Mouse (Mus musculus): ENCODE results near the gene Flt3l. TPM values are rescaled to one million over a fixed set of nuclear protein-coding genes. Genes with fewer than 3 reads are reported as not detected.

Flt3l gene
- polyA plus RNA-seq, 1 experiment from 2014 or later, result 1.4 TPM

MicroRNAs encoded within 50 kb of the gene (microRNA counts, 519-probe panel; counts per million panel counts)
- microRNA mmu-miR-150, result 684 counts per million, percentile 72 among the panel's probes with 10 or more counts

Small RNAs within 50 kb of the gene (microRNA-seq; reads per million reads assigned to microRNA genes)
- 4.1 reads per million, percentile 6 among the genes with 10 or more reads in this experiment for gene Mir150
- 22.3 reads per million, percentile 31 among the genes with 10 or more reads in this experiment for gene Mir5121
- not detected for gene Mir7055

Other genes with a start within 250 kb of the Flt3l start
- 140 and 145 TPM in 2 replicates for gene Med25, start 243.7 kb downstream of the Flt3l start, polyA plus RNA-seq (2016; fragmentation: Nextera tagmentation; extraction: Ambion mirVana)
- gene Fuz, start 240.4 kb downstream of the Flt3l start, polyA plus RNA-seq (2016; fragmentation: Nextera tagmentation; extraction: Ambion mirVana), result 14.8 and 20.0 TPM in 2 replicates
- gene Ap2a1, start 206.9 kb downstream of the Flt3l start, polyA plus RNA-seq (2016; fragmentation: Nextera tagmentation; extraction: Ambion mirVana), result 78.7 and 85.3 TPM in 2 replicates
- gene Tsks, start 193.2 kb downstream of the Flt3l start, polyA plus RNA-seq (2016; fragmentation: Nextera tagmentation; extraction: Ambion mirVana), result 0.14 and 0.18 TPM in 2 replicates
- 11.4 and 18.8 TPM in 2 replicates for gene Cpt1c, start 161.6 kb downstream of the Flt3l start, polyA plus RNA-seq (2016; fragmentation: Nextera tagmentation; extraction: Ambion mirVana)
- gene Prmt1, start 149.9 kb downstream of the Flt3l start, polyA plus RNA-seq (2016; fragmentation: Nextera tagmentation; extraction: Ambion mirVana), result 979 and 1,027 TPM in 2 replicates
- gene Irf3, start 138.8 kb downstream of the Flt3l start, polyA plus RNA-seq (2016; fragmentation: Nextera tagmentation; extraction: Ambion mirVana), result 74.7 and 75.0 TPM in 2 replicates
- gene Bcl2l12, start 137.7 kb downstream of the Flt3l start, polyA plus RNA-seq (2016; fragmentation: Nextera tagmentation; extraction: Ambion mirVana), result 89.7 and 92.2 TPM in 2 replicates
- 47.8 and 50.6 TPM in 2 replicates for gene Scaf1, start 120.1 kb downstream of the Flt3l start, polyA plus RNA-seq (2016; fragmentation: Nextera tagmentation; extraction: Ambion mirVana)
- 15.6 and 18.3 TPM in 2 replicates for gene Rras, start 118.5 kb downstream of the Flt3l start, polyA plus RNA-seq (2016; fragmentation: Nextera tagmentation; extraction: Ambion mirVana)
- 16.3 and 18.1 TPM in 2 replicates for gene Prr12, start 83.6 kb downstream of the Flt3l start, polyA plus RNA-seq (2016; fragmentation: Nextera tagmentation; extraction: Ambion mirVana)
- 80.4 and 81.2 TPM in 2 replicates for gene Nosip, start 74.0 kb downstream of the Flt3l start, polyA plus RNA-seq (2016; fragmentation: Nextera tagmentation; extraction: Ambion mirVana)
- 16.8 and 24.8 TPM in 2 replicates for gene Prrg2, start 73.8 kb downstream of the Flt3l start, polyA plus RNA-seq (2016; fragmentation: Nextera tagmentation; extraction: Ambion mirVana)
- gene Rcn3, start 44.2 kb downstream of the Flt3l start, polyA plus RNA-seq (2016; fragmentation: Nextera tagmentation; extraction: Ambion mirVana), result 175 and 210 TPM in 2 replicates
- 5.2 and 7.8 TPM in 2 replicates for gene Fcgrt, start 32.6 kb downstream of the Flt3l start, polyA plus RNA-seq (2016; fragmentation: Nextera tagmentation; extraction: Ambion mirVana)
- gene Rps11, start 12.0 kb downstream of the Flt3l start, polyA plus RNA-seq (2016; fragmentation: Nextera tagmentation; extraction: Ambion mirVana), result 1,846 and 2,302 TPM in 2 replicates
- gene Rpl13a, start 7.7 kb downstream of the Flt3l start, polyA plus RNA-seq (2016; fragmentation: Nextera tagmentation; extraction: Ambion mirVana), result 1,210 and 1,327 TPM in 2 replicates
- not detected in 2 replicates for gene Gm45713, start 201 bp downstream of the Flt3l start, polyA plus RNA-seq (2016; fragmentation: Nextera tagmentation; extraction: Ambion mirVana)
- 105 and 109 TPM in 2 replicates for gene Pih1d1, start 17.9 kb upstream of the Flt3l start, polyA plus RNA-seq (2016; fragmentation: Nextera tagmentation; extraction: Ambion mirVana)
- 54.2 and 63.7 TPM in 2 replicates for gene Aldh16a1, start 18.2 kb upstream of the Flt3l start, polyA plus RNA-seq (2016; fragmentation: Nextera tagmentation; extraction: Ambion mirVana)
- gene Slc17a7, start 27.5 kb upstream of the Flt3l start, polyA plus RNA-seq (2016; fragmentation: Nextera tagmentation; extraction: Ambion mirVana), result 0.06 TPM in 1 of 2 replicates, not detected in the other
- gene Gfy, start 43.1 kb upstream of the Flt3l start, polyA plus RNA-seq (2016; fragmentation: Nextera tagmentation; extraction: Ambion mirVana), result not detected in 2 replicates
- not detected in 2 replicates for gene Pth2, start 44.6 kb upstream of the Flt3l start, polyA plus RNA-seq (2016; fragmentation: Nextera tagmentation; extraction: Ambion mirVana)
- 0.45 and 0.68 TPM in 2 replicates for gene Ccdc155, start 68.5 kb upstream of the Flt3l start, polyA plus RNA-seq (2016; fragmentation: Nextera tagmentation; extraction: Ambion mirVana)
- gene Dkkl1, start 75.7 kb upstream of the Flt3l start, polyA plus RNA-seq (2016; fragmentation: Nextera tagmentation; extraction: Ambion mirVana), result 0.21 and 0.41 TPM in 2 replicates
- gene Tead2, start 79.3 kb upstream of the Flt3l start, polyA plus RNA-seq (2016; fragmentation: Nextera tagmentation; extraction: Ambion mirVana), result 435 and 481 TPM in 2 replicates
- 1.1 and 1.2 TPM in 2 replicates for gene Cd37, start 102.7 kb upstream of the Flt3l start, polyA plus RNA-seq (2016; fragmentation: Nextera tagmentation; extraction: Ambion mirVana)
- 0.24 and 0.49 TPM in 2 replicates for gene Slc6a16, start 104.7 kb upstream of the Flt3l start, polyA plus RNA-seq (2016; fragmentation: Nextera tagmentation; extraction: Ambion mirVana)
- gene Slc6a21, start 141.1 kb upstream of the Flt3l start, polyA plus RNA-seq (2016; fragmentation: Nextera tagmentation; extraction: Ambion mirVana), result not detected in 2 replicates
- gene Trpm4, start 197.3 kb upstream of the Flt3l start, polyA plus RNA-seq (2016; fragmentation: Nextera tagmentation; extraction: Ambion mirVana), result 5.2 and 8.4 TPM in 2 replicates
- 0.24 and 0.39 TPM in 2 replicates for gene Hrc, start 198.9 kb upstream of the Flt3l start, polyA plus RNA-seq (2016; fragmentation: Nextera tagmentation; extraction: Ambion mirVana)
- gene Ppfia3, start 230.6 kb upstream of the Flt3l start, polyA plus RNA-seq (2016; fragmentation: Nextera tagmentation; extraction: Ambion mirVana), result 2.4 and 5.3 TPM in 2 replicates
- 0.40 and 0.64 TPM in 2 replicates for gene Lin7b, start 234.2 kb upstream of the Flt3l start, polyA plus RNA-seq (2016; fragmentation: Nextera tagmentation; extraction: Ambion mirVana)